19 mouse cellular contexts compared by ENCODE assay signal in genomic region chr13:60573971-60574370, GRCm38 (mm10). TPM values are rescaled to one million over a fixed set of nuclear protein-coding genes. Genes with fewer than 3 reads are reported as not detected.
DNase-seq lines count a peak whose midpoint lies in the region; ATAC-seq and TF ChIP-seq lines count a peak whose summit lies in the region.
"Had no signal": no experiment of that assay in that cellular context is flagged by ENCODE, and none has a peak within 500 bp of the region (broad histone marks: within the 10 kb centered on the region; RNA-seq: fewer than 3 reads in every experiment).

No protein-coding gene starts in this region.

- no peak overlapping the region for H3K4me3 ChIP-seq in kidney, adult 2 months (ENCODE audit: insufficient read depth, low read depth, low read length)
- H3K4me3 ChIP-seq in kidney, embryonic 16.5 days (ENCODE audit: low read length), result no peak overlapping the region
- H3K4me3 ChIP-seq in midbrain, embryonic 11.5 days (ENCODE audit: low read depth, low read length), result no peak overlapping the region
- H3K4me3 ChIP-seq in midbrain, embryonic 15.5 days, result no peak overlapping the region
- H3K4me3 ChIP-seq: erythroblast, embryonic 14.5 days; heart, embryonic 13.5 days; kidney, embryonic 15.5 days had no signal

- H3K9me3 ChIP-seq in kidney, embryonic 16.5 days (ENCODE audit: low read length), result 0 out of 2 replicates have a peak, but pooled peaks cover 5% of the 10 kb centered on the region
- H3K9me3 ChIP-seq in midbrain, embryonic 11.5 days (ENCODE audit: control insufficient read depth, low read length), result no peaks in the 10 kb centered on the region
- H3K9me3 ChIP-seq in midbrain, embryonic 15.5 days, result no peaks in the 10 kb centered on the region
- H3K9me3 ChIP-seq: kidney, embryonic 15.5 days had no signal

- H3K27me3 ChIP-seq in kidney, adult 2 months (replicated peaks; ENCODE audit: control insufficient read depth, insufficient read depth, low read length), result no peaks in the 10 kb centered on the region
- no peaks in the 10 kb centered on the region for H3K27me3 ChIP-seq in kidney, embryonic 16.5 days (ENCODE audit: insufficient read depth, low read length)
- no peaks in the 10 kb centered on the region for H3K27me3 ChIP-seq in midbrain, embryonic 11.5 days (ENCODE audit: control insufficient read depth, insufficient read depth, low read length)
- no peaks in the 10 kb centered on the region for H3K27me3 ChIP-seq in midbrain, embryonic 15.5 days (replicated peaks)
- H3K27me3 ChIP-seq: heart, embryonic 13.5 days; kidney, embryonic 15.5 days had no signal

- no peak for TF ChIP-seq POLR2A in kidney, adult 2 months (IDR thresholded peaks at IDR 0.05; ENCODE audit: low read depth, low read length)

- no peak for TF ChIP-seq CTCF in kidney, adult 2 months (conservative IDR thresholded peaks at IDR 0.05; ENCODE audit: insufficient read depth, insufficient read length, low read depth, low read length)

- peaks cover 7% of the 10 kb centered on the region; the same call in 1 of the 2 replicates for H3K4me1 ChIP-seq in kidney, adult 2 months (ENCODE audit: control insufficient read depth, insufficient read depth, low read length)
- 0 out of 2 replicates have a peak, but pooled peaks cover 5% of the 10 kb centered on the region for H3K4me1 ChIP-seq in kidney, embryonic 16.5 days (ENCODE audit: insufficient read depth, low read length)
- no peaks in the 10 kb centered on the region for H3K4me1 ChIP-seq in midbrain, embryonic 11.5 days (ENCODE audit: control insufficient read depth, insufficient read depth, low read length)
- no peaks in the 10 kb centered on the region for H3K4me1 ChIP-seq in midbrain, embryonic 15.5 days
- H3K4me1 ChIP-seq: heart, embryonic 13.5 days had no signal

- H3K9ac ChIP-seq in kidney, embryonic 16.5 days (replicated peaks; ENCODE audit: low read length), result no peak overlapping the region
- H3K9ac ChIP-seq in midbrain, embryonic 11.5 days (ENCODE audit: low read length), result no peak overlapping the region
- H3K9ac ChIP-seq in midbrain, embryonic 15.5 days, result no peak overlapping the region
- H3K9ac ChIP-seq: forebrain, postnatal 0 days; heart, embryonic 13.5 days; kidney, embryonic 15.5 days had no signal

- no peak overlapping the region for H3K4me2 ChIP-seq in kidney, embryonic 16.5 days (replicated peaks; ENCODE audit: low read depth, low read length)
- H3K4me2 ChIP-seq in midbrain, embryonic 11.5 days, result no peak overlapping the region
- no peak overlapping the region for H3K4me2 ChIP-seq in midbrain, embryonic 15.5 days
- H3K4me2 ChIP-seq: heart, embryonic 13.5 days; kidney, embryonic 15.5 days had no signal

- peak; percentile 48 for DNase-seq in adrenal gland, adult 2 months
- DNase-seq in adrenal gland, postnatal 4 days (ENCODE audit: low spot score in 2 of 2), result no peak
- DNase-seq in kidney, adult 2 months, result peak; percentile 68
- DNase-seq in midbrain, embryonic 11.5 days (ENCODE audit: low spot score, missing footprints), result peak; percentile 28
- DNase-seq in T-cell, adult 2 months (ENCODE audit: low spot score), result no peak
- DNase-seq: cerebellum, adult 9-10 months; embryo, embryonic 11 days; forebrain, postnatal 0 days; gastrocnemius, postnatal 10 days; layer of hippocampus, adult 9-11 months; right cerebral cortex, postnatal 4 days; thymus, adult 18-20 months had no signal

- no peak for ATAC-seq in kidney, embryonic 16.5 days (ENCODE audit: low FRiP score, low TSS enrichment)
- ATAC-seq in midbrain, embryonic 11.5 days (ENCODE audit: low FRiP score), result no peak
- ATAC-seq in midbrain, embryonic 15.5 days (replicated peaks), result no peak
- ATAC-seq in frontal cortex, adult (ENCODE audit: low TSS enrichment), result no peak
- ATAC-seq: forebrain, postnatal 0 days; midbrain, embryonic 16.5 days had no signal

- WGBS in kidney, adult 2 months, result 47% methylated on average over 8 of the region's 8 CpGs
- 50% methylated on average over 8 of the region's 8 CpGs for WGBS in kidney, embryonic 16.5 days
- 82% methylated on average over 8 of the region's 8 CpGs for WGBS in midbrain, embryonic 11.5 days
- 83% methylated on average over 8 of the region's 8 CpGs for WGBS in midbrain, embryonic 15.5 days

- H3K36me3 ChIP-seq in kidney, adult 2 months (ENCODE audit: control insufficient read depth, insufficient read depth, low read length), result no peaks in the 10 kb centered on the region
- no peaks in the 10 kb centered on the region for H3K36me3 ChIP-seq in kidney, embryonic 16.5 days (ENCODE audit: insufficient read depth, low read length)
- H3K36me3 ChIP-seq in midbrain, embryonic 11.5 days (ENCODE audit: control insufficient read depth, insufficient read depth, low read length), result no peaks in the 10 kb centered on the region
- no peaks in the 10 kb centered on the region for H3K36me3 ChIP-seq in midbrain, embryonic 15.5 days (replicated peaks)
- H3K36me3 ChIP-seq: heart, embryonic 13.5 days; kidney, embryonic 15.5 days had no signal

- H3K27ac ChIP-seq in kidney, adult 2 months (ENCODE audit: insufficient read depth, low read depth, low read length), result peak overlapping the region; percentile 52; the same call in 1 of the 2 replicates
- H3K27ac ChIP-seq in kidney, embryonic 16.5 days (ENCODE audit: low read length), result no peak overlapping the region
- H3K27ac ChIP-seq in midbrain, embryonic 11.5 days (ENCODE audit: low read depth, low read length), result no peak overlapping the region
- no peak overlapping the region for H3K27ac ChIP-seq in midbrain, embryonic 15.5 days
- H3K27ac ChIP-seq: heart, embryonic 13.5 days; kidney, embryonic 15.5 days had no signal

RNA-seq across cellular contexts. Expression of gene Dapk1, which starts 27.8 kb away (rescaled TPM):
- 10 to 100 TPM; 15.5 to 18.9 TPM for total RNA-seq in adrenal gland, adult 2 months (2021)
- 25.8 and 29.9 TPM in 2 replicates for polyA plus RNA-seq in adrenal gland, adult 2 months (2012; rRNA removed)
- total RNA-seq in adrenal gland, postnatal 4 days (2021), result 10 to 100 TPM; 33.3 to 41.7 TPM
- polyA plus RNA-seq in kidney, adult 2 months (2012; rRNA removed), result 39.5 and 50.8 TPM in 2 replicates
- 25.3 and 26.5 TPM in 2 replicates for polyA plus RNA-seq in kidney, embryonic 16.5 days (2015; fragmentation: Nextera tagmentation; extraction: Ambion mirVana)
- polyA plus RNA-seq in midbrain, embryonic 11.5 days (2014; fragmentation: Nextera tagmentation; extraction: Ambion mirVana), result 15.2 and 17.2 TPM in 2 replicates
- polyA plus RNA-seq in midbrain, embryonic 15.5 days (2015; fragmentation: Nextera tagmentation; extraction: Ambion mirVana), result 47.6 and 48.4 TPM in 2 replicates

Comparison
In these comparisons a context has a peak if more than half of its experiments do, and no peak if none do; other contexts are left out.
1. DNase-seq: peak in adrenal gland, adult 2 months (single experiment), kidney, adult 2 months (single experiment) and midbrain, embryonic 11.5 days (single experiment); none in adrenal gland, postnatal 4 days (0 of 2) and T-cell, adult 2 months (single experiment).